Mouse (Mus musculus) G1E (cell line): ENCODE data around the gene Ckap4.

Experiments used
- CTCF ChIP-seq: IDR thresholded peaks from 2 replicates; pipeline ENCODE4 v1.5.1; 2012; ENCODE audit warnings: low read depth, low read length, inconsistent platforms, mixed read lengths
- GATA1 ChIP-seq: IDR thresholded peaks from 2 replicates; pipeline ENCODE4 v1.6.1; 2012; ENCODE audit warnings: borderline replicate concordance, low read length, inconsistent platforms, mixed read lengths

DNA sequence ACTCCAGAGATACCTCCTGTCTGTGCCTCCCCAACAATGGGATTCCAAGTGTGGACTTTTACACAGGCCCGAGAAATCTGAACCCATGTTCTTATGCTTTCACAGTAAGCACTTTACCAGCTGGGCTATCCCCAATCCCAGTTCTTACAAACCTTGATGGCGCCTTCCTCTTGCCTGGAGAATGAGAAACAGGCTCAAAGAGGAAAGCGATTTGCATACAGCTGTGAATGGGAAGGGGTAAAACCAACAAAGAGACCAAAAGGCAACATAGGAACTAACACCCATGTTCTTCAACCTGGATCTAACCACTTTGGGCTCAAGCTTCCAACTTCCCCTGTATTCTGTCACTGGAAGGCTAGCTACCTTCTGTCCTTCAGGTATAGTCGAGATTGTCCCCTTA is 2.3 kb downstream of the Ckap4 start:
- TF ChIP-seq CTCF = no peak
- no peak for TF ChIP-seq GATA1
